Mouse (Mus musculus): ENCODE measurements around the gene Arid5b. TPM values are rescaled to one million over a fixed set of nuclear protein-coding genes. Genes with fewer than 3 reads are reported as not detected.

Arid5b gene
- polyA plus RNA-seq, 1 experiment from 2014 or later, result 33.1 TPM

- WGBS, result 61% methylated on average over 3 of the region's 3 CpGs
- peaks cover 11% of the 10 kb centered on the region; the same call in 1 of the 2 replicates for H3K4me1 ChIP-seq
- H3K27me3 ChIP-seq (replicated peaks), result no peaks in the 10 kb centered on the region
- no peaks in the 10 kb centered on the region for H3K9me3 ChIP-seq
- H3K27ac ChIP-seq, result no peak overlapping the region
- 0 out of 2 replicates have a peak, but pooled peaks cover 1% of the 10 kb centered on the region for H3K36me3 ChIP-seq
- no peak overlapping the region for H3K4me2 ChIP-seq
- no peak for ATAC-seq (ENCODE audit: insufficient read depth, low FRiP score, low read depth)
- no peak overlapping the region for H3K4me3 ChIP-seq (replicated peaks)
- H3K9ac ChIP-seq, result no peak overlapping the region
These were observed 190.8 kb downstream of the Arid5b start for GRCm38 (mm10) chr10:68087722-68088121.

GRCm38 (mm10) chr10:68086973-68087372, 191.6 kb downstream of the Arid5b start:
- Histone ChIP-seq H3K9me3 (no peaks in the 10 kb centered on the region), H3K27ac (peak overlapping the region; percentile 51), H3K4me3 (replicated peaks) (no peak overlapping the region), H3K4me2 (no peak overlapping the region), H3K4me1 (peaks cover 11% of the 10 kb centered on the region; the same call in 1 of the 2 replicates), H3K27me3 (replicated peaks) (no peaks in the 10 kb centered on the region), H3K9ac (no peak overlapping the region), H3K36me3 (no peaks in the 10 kb centered on the region)
- no peak for ATAC-seq (ENCODE audit: insufficient read depth, low FRiP score, low read depth)
- WGBS, result 49% methylated on average over 4 of the region's 4 CpGs

GRCm38 (mm10) chr10:68085574-68085973, 193.0 kb downstream of the Arid5b start:
- no peak overlapping the region for H3K9ac ChIP-seq
- H3K4me3 ChIP-seq (replicated peaks), result no peak overlapping the region
- no peaks in the 10 kb centered on the region for H3K27me3 ChIP-seq (replicated peaks)
- H3K4me2 ChIP-seq, result no peak overlapping the region
- no peaks in the 10 kb centered on the region for H3K36me3 ChIP-seq
- H3K4me1 ChIP-seq, result peaks cover 6% of the 10 kb centered on the region; the same call in 1 of the 2 replicates
- ATAC-seq (ENCODE audit: insufficient read depth, low FRiP score, low read depth), result no peak
- no peaks in the 10 kb centered on the region for H3K9me3 ChIP-seq
- 78% methylated on average over 4 of the region's 4 CpGs for WGBS
- H3K27ac ChIP-seq, result no peak overlapping the region

GRCm38 (mm10) chr10:68081712-68082111, 196.8 kb downstream of the Arid5b start:
- no peak for ATAC-seq (ENCODE audit: insufficient read depth, low FRiP score, low read depth)
- no peaks in the 10 kb centered on the region for H3K27me3 ChIP-seq (replicated peaks)
- H3K36me3 ChIP-seq, result no peaks in the 10 kb centered on the region
- H3K4me3 ChIP-seq (replicated peaks), result no peak overlapping the region
- no peak overlapping the region for H3K9ac ChIP-seq
- H3K9me3 ChIP-seq, result no peaks in the 10 kb centered on the region
- H3K4me1 ChIP-seq, result no peaks in the 10 kb centered on the region; the same call in 1 of the 2 replicates
- no peak overlapping the region for H3K4me2 ChIP-seq
- 49% methylated on average over 6 of the region's 6 CpGs for WGBS
- no peak overlapping the region for H3K27ac ChIP-seq

GRCm38 (mm10) chr10:68079910-68080670, 198.4 kb downstream of the Arid5b start:
- no peak overlapping the region for H3K4me3 ChIP-seq (replicated peaks)
- no peak overlapping the region for H3K27ac ChIP-seq
- H3K9ac ChIP-seq, result no peak overlapping the region
- WGBS, result 80% methylated on average over 10 of the region's 10 CpGs
- H3K4me1 ChIP-seq, result no peaks in the 10 kb centered on the region
- no peaks in the 10 kb centered on the region for H3K27me3 ChIP-seq (replicated peaks)
- no peak overlapping the region for H3K4me2 ChIP-seq
- H3K9me3 ChIP-seq, result no peaks in the 10 kb centered on the region
- no peaks in the 10 kb centered on the region for H3K36me3 ChIP-seq
- ATAC-seq (ENCODE audit: insufficient read depth, low FRiP score, low read depth), result no peak

- no peaks in the 10 kb centered on the region for H3K27me3 ChIP-seq (replicated peaks)
- H3K4me2 ChIP-seq, result no peak overlapping the region
- WGBS, result 92% methylated on average over 3 of the region's 3 CpGs
These were observed 199.8 kb downstream of the Arid5b start for GRCm38 (mm10) chr10:68078708-68079107.

GRCm38 (mm10) chr10:68075181-68075580, 203.4 kb downstream of the Arid5b start:
- no peak overlapping the region for H3K4me3 ChIP-seq (replicated peaks)

More at GRCm38 (mm10) chr10:68078708-68079107, 199.8 kb downstream of the Arid5b start:
- no peaks in the 10 kb centered on the region for H3K4me1 ChIP-seq
- H3K27ac ChIP-seq, result no peak overlapping the region
- no peak overlapping the region for H3K9ac ChIP-seq
- H3K36me3 ChIP-seq, result no peaks in the 10 kb centered on the region
- H3K9me3 ChIP-seq, result no peaks in the 10 kb centered on the region
- no peak for ATAC-seq (ENCODE audit: insufficient read depth, low FRiP score, low read depth)
- H3K4me3 ChIP-seq (replicated peaks), result no peak overlapping the region

GRCm38 (mm10) chr10:68074291-68074690, 204.2 kb downstream of the Arid5b start:
- H3K4me2 ChIP-seq, result no peak overlapping the region
- H3K9me3 ChIP-seq, result no peaks in the 10 kb centered on the region
- no peaks in the 10 kb centered on the region for H3K36me3 ChIP-seq
- no peaks in the 10 kb centered on the region for H3K4me1 ChIP-seq
- H3K4me3 ChIP-seq (replicated peaks), result no peak overlapping the region
- no peak overlapping the region for H3K27ac ChIP-seq
- no peak for ATAC-seq (ENCODE audit: insufficient read depth, low FRiP score, low read depth)
- H3K9ac ChIP-seq, result no peak overlapping the region
- H3K27me3 ChIP-seq (replicated peaks), result no peaks in the 10 kb centered on the region
- WGBS, result 84% methylated on average over 12 of the region's 12 CpGs

More at GRCm38 (mm10) chr10:68075181-68075580, 203.4 kb downstream of the Arid5b start:
- Histone ChIP-seq H3K9ac (no peak overlapping the region), H3K4me2 (no peak overlapping the region), H3K27ac (no peak overlapping the region), H3K9me3 (no peaks in the 10 kb centered on the region), H3K27me3 (replicated peaks) (no peaks in the 10 kb centered on the region), H3K36me3 (no peaks in the 10 kb centered on the region), H3K4me1 (no peaks in the 10 kb centered on the region)
- WGBS, result 87% methylated on average over 5 of the region's 5 CpGs
- no peak for ATAC-seq (ENCODE audit: insufficient read depth, low FRiP score, low read depth)

- Histone ChIP-seq H3K36me3 (no peaks in the 10 kb centered on the region), H3K4me1 (no peaks in the 10 kb centered on the region), H3K9ac (no peak overlapping the region), H3K27ac (no peak overlapping the region), H3K4me2 (no peak overlapping the region), H3K27me3 (replicated peaks) (no peaks in the 10 kb centered on the region), H3K4me3 (replicated peaks) (no peak overlapping the region), H3K9me3 (no peaks in the 10 kb centered on the region)
- no peak for ATAC-seq (ENCODE audit: insufficient read depth, low FRiP score, low read depth)
- 84% methylated on average over 4 of the region's 4 CpGs for WGBS
These were observed 205.9 kb downstream of the Arid5b start for GRCm38 (mm10) chr10:68072626-68073025.

- Histone ChIP-seq H3K9me3 (no peaks in the 10 kb centered on the region), H3K27ac (no peak overlapping the region), H3K27me3 (replicated peaks) (no peaks in the 10 kb centered on the region), H3K9ac (no peak overlapping the region), H3K4me1 (no peaks in the 10 kb centered on the region), H3K36me3 (no peaks in the 10 kb centered on the region), H3K4me3 (replicated peaks) (no peak overlapping the region), H3K4me2 (no peak overlapping the region)
- WGBS, result 81% methylated on average over 7 of the region's 7 CpGs
- ATAC-seq (ENCODE audit: insufficient read depth, low FRiP score, low read depth), result no peak
These were observed 207.5 kb downstream of the Arid5b start for GRCm38 (mm10) chr10:68071041-68071440.

- H3K27me3 ChIP-seq (replicated peaks), result no peaks in the 10 kb centered on the region
- no peaks in the 10 kb centered on the region for H3K36me3 ChIP-seq
- no peak overlapping the region for H3K27ac ChIP-seq
- no peak for ATAC-seq (ENCODE audit: insufficient read depth, low FRiP score, low read depth)
- H3K4me2 ChIP-seq, result no peak overlapping the region
- no peaks in the 10 kb centered on the region for H3K9me3 ChIP-seq
- no peaks in the 10 kb centered on the region for H3K4me1 ChIP-seq
- WGBS, result 79% methylated on average over 8 of the region's 8 CpGs
- H3K4me3 ChIP-seq (replicated peaks), result no peak overlapping the region
- no peak overlapping the region for H3K9ac ChIP-seq
These were observed 210.1 kb downstream of the Arid5b start for GRCm38 (mm10) chr10:68068426-68068825.

GRCm38 (mm10) chr10:68067961-68068360, 210.6 kb downstream of the Arid5b start:
- no peak overlapping the region for H3K4me3 ChIP-seq (replicated peaks)
- WGBS, result 69% methylated on average over 5 of the region's 5 CpGs

More at GRCm38 (mm10) chr10:68067961-68068360, 210.6 kb downstream of the Arid5b start:
- Histone ChIP-seq H3K36me3 (no peaks in the 10 kb centered on the region), H3K9ac (no peak overlapping the region), H3K9me3 (no peaks in the 10 kb centered on the region), H3K27ac (no peak overlapping the region), H3K4me2 (no peak overlapping the region), H3K27me3 (replicated peaks) (no peaks in the 10 kb centered on the region), H3K4me1 (no peaks in the 10 kb centered on the region)
- ATAC-seq (ENCODE audit: insufficient read depth, low FRiP score, low read depth), result no peak
